Comparison of ENCODE assay signal across 17 mouse cellular contexts in the genomic region with DNA sequence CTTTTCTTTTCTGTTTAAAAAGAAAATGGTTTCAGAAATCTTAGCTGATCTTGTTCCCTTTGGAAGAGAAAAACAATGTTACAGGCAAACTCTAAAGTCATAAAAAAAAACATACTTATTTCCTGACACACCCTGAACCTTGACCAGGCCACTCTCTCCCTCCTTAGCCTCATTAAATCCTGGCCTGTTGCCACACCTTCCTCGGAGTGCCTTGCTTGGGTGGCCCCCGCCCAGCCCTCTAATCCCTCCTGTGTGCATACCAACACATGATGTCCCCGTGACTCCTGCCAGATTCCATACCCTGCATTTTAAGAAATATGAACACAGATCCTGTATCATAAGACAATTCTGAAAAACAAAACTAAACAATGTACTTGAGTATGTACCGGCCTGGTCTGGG. TPM values are rescaled to one million over a fixed set of nuclear protein-coding genes. Genes with fewer than 3 reads are reported as not detected.
DNase-seq lines count a peak whose midpoint lies in the region; ATAC-seq and TF ChIP-seq lines count a peak whose summit lies in the region.
"Not testable (repeated sequence)": the region's sequence is repeated elsewhere in the genome, so short reads cannot be mapped to it uniquely, and the experiment has no call there.
"Had no signal": no experiment of that assay in that cellular context is flagged by ENCODE, and none has a peak within 500 bp of the region (broad histone marks: within the 10 kb centered on the region; RNA-seq: fewer than 3 reads in every experiment).

No protein-coding gene starts in this region.

- H3K36me3 ChIP-seq in intestine, embryonic 14.5 days (ENCODE audit: control insufficient read depth, insufficient read depth, low read length); kidney, embryonic 15.5 days; lung, embryonic 14.5 days (ENCODE audit: insufficient read depth); small intestine, adult 2 months (ENCODE audit: control insufficient read depth, insufficient read depth, low read length): not testable (repeated sequence)

- not testable (repeated sequence) for H3K9ac ChIP-seq in intestine, embryonic 14.5 days (ENCODE audit: low read length); kidney, embryonic 15.5 days; lung, embryonic 14.5 days

- H3K4me2 ChIP-seq in intestine, embryonic 14.5 days (ENCODE audit: low read length); kidney, embryonic 15.5 days; lung, embryonic 14.5 days: not testable (repeated sequence)

- not testable (repeated sequence) for DNase-seq in Patski (ENCODE audit: low read depth, low spot score); lung, embryonic 14.5 days
- peak; percentile 46 for DNase-seq in intestine, embryonic 14.5 days (ENCODE audit: low spot score)
- DNase-seq in kidney, adult 18-20 months: peak; percentile 61
- peak; percentile 71 to 78 for DNase-seq in kidney, postnatal 25 days
- peak; percentile 52 for DNase-seq in testis, postnatal 10 days (ENCODE audit: low spot score)

- peaks cover 10% of the 10 kb centered on the region for H3K9me3 ChIP-seq in intestine, embryonic 14.5 days (ENCODE audit: control insufficient read depth, low read length)
- H3K9me3 ChIP-seq in kidney, embryonic 15.5 days (replicated peaks): peaks cover 24% of the 10 kb centered on the region
- H3K9me3 ChIP-seq in lung, embryonic 14.5 days (ENCODE audit: low read depth, low read length): peaks cover 25% of the 10 kb centered on the region

- CTCF ChIA-PET in Patski (lab: Charles Lee): not testable (repeated sequence)

- H3K4me3 ChIP-seq in intestine, embryonic 14.5 days (ENCODE audit: low read depth, low read length); kidney, embryonic 15.5 days (replicated peaks); lung, embryonic 14.5 days (ENCODE audit: low read depth, low read length); small intestine, adult 2 months (ENCODE audit: low read depth, low read length): not testable (repeated sequence)

- WGBS in intestine, embryonic 14.5 days: 83% methylated on average over 4 of the region's 4 CpGs
- 88% methylated on average over 4 of the region's 4 CpGs for WGBS in kidney, embryonic 15.5 days
- WGBS in lung, embryonic 14.5 days: 79% methylated on average over 4 of the region's 4 CpGs
- 52% methylated on average over 4 of the region's 4 CpGs for WGBS in small intestine, adult 2 months

- in situ Hi-C loops in Patski (cut with MboI; ENCODE audit: low pct_unique_long_range_greater_than_20kb): not testable (repeated sequence)

- H3K27ac ChIP-seq in intestine, embryonic 14.5 days (ENCODE audit: low read depth); kidney, embryonic 15.5 days; lung, embryonic 14.5 days (ENCODE audit: low read depth): not testable (repeated sequence)
- peak overlapping the region; percentile 99 for H3K27ac ChIP-seq in small intestine, adult 2 months (ENCODE audit: insufficient read depth, low read depth, low read length)

- H3K27me3 ChIP-seq in Patski; intestine, embryonic 14.5 days (replicated peaks; ENCODE audit: control insufficient read depth, insufficient read depth, low read length); kidney, embryonic 15.5 days; lung, embryonic 14.5 days (ENCODE audit: insufficient read depth, low read length); small intestine, adult 2 months (ENCODE audit: control insufficient read depth, insufficient read depth, low read length): not testable (repeated sequence)

- not testable (repeated sequence) for TF ChIP-seq POLR2A in small intestine, adult 2 months (IDR thresholded peaks at IDR 0.05; ENCODE audit: low read depth, low read length)

- H3K4me1 ChIP-seq in intestine, embryonic 14.5 days (replicated peaks; ENCODE audit: control insufficient read depth, insufficient read depth, low read length); kidney, embryonic 15.5 days; lung, embryonic 14.5 days (ENCODE audit: insufficient read depth); small intestine, adult 2 months (ENCODE audit: control insufficient read depth, insufficient read depth, insufficient read length, low read length): not testable (repeated sequence)

- POLR2A ChIA-PET in Patski (lab: Charles Lee): not testable (repeated sequence)

- ATAC-seq in Patski: peak; percentile 13
- ATAC-seq in intestine, embryonic 14.5 days (replicated peaks; ENCODE audit: low FRiP score, low TSS enrichment, low read depth): peak; percentile 65; the same call in 1 of the 2 replicates
- ATAC-seq in kidney, embryonic 15.5 days (replicated peaks; ENCODE audit: low FRiP score): peak; percentile 57
- 0 out of 2 replicates have a peak, but pooled peaks have one; percentile 10 for ATAC-seq in lung, embryonic 14.5 days (ENCODE audit: insufficient read depth)

- TF ChIP-seq CTCF in Patski (IDR thresholded peaks at IDR 0.05); lung, embryonic 14.5 days (IDR thresholded peaks at IDR 0.05; ENCODE audit: low read depth); small intestine, adult 2 months (IDR thresholded peaks at IDR 0.05; ENCODE audit: extremely low read depth, insufficient read length, insufficient replicate concordance, low read depth, low read length): not testable (repeated sequence)

RNA-seq across cellular contexts. Expression of gene Tcp10c, which starts 45.6 kb away (rescaled TPM):
- polyA plus RNA-seq in Patski (2021): 0.08 TPM
- not detected in 2 replicates for polyA plus RNA-seq in intestine, embryonic 14.5 days (2014; fragmentation: Nextera tagmentation; extraction: Ambion mirVana)
- not detected in 2 replicates for polyA plus RNA-seq in kidney, embryonic 15.5 days (2015; fragmentation: Nextera tagmentation; extraction: Ambion mirVana)
- not detected in 2 replicates for polyA plus RNA-seq in lung, embryonic 14.5 days (2014; fragmentation: Nextera tagmentation; extraction: Ambion mirVana)
- not detected in 2 replicates for polyA plus RNA-seq in small intestine, adult 2 months (2012; rRNA removed)
- polyA plus RNA-seq: embryonic facial prominence, embryonic 11.5 days; heart, embryonic 15.5 days; hindbrain, embryonic 12.5 days; limb, embryonic 12.5 days; liver, embryonic 11.5 days; liver, embryonic 16.5 days; lung, embryonic 16.5 days; midbrain, embryonic 14.5 days; neural tube, embryonic 15.5 days had no signal

Comparison
In these comparisons a context has a peak if more than half of its experiments do, and no peak if none do; other contexts are left out.
1. ATAC-seq: peak in every context shown above with its lines; median percentile 65 in intestine, embryonic 14.5 days; 57 in kidney, embryonic 15.5 days; 13 in Patski; 10 in lung, embryonic 14.5 days.